Mouse (Mus musculus) spleen, adult 2 months (tissue): ENCODE data around the gene Mmp27.

Experiments
- CTCF ChIP-seq: fragments of 200-500 bp; IDR thresholded peaks from 2 replicates; pipeline ENCODE4 v1.5.1; 2011; ENCODE audit warnings: mild to moderate bottlenecking, inconsistent platforms; ENCODE audit not compliant: insufficient read depth, insufficient read length, insufficient replicate concordance; ENCODE audit errors: extremely low read depth
- POLR2A ChIP-seq: fragments of 200-500 bp; IDR thresholded peaks from 2 replicates; pipeline ENCODE4 v1.6.1; 2011; ENCODE audit warnings: low read depth, low read length, inconsistent platforms

- TF ChIP-seq CTCF (no peak), POLR2A (no peak)
Measured at GRCm38 (mm10) chr9:7622582-7622981, 51.4 kb downstream of the Mmp27 start.
